Mouse (Mus musculus) c-Kit-negative CD71-positive TER-119-positive erythroid progenitor cells, embryonic 14.5 days (primary cell): ENCODE results near the gene Klhl21.
A peak's percentile ranks its signal among the peaks of the same experiment; 100 is the strongest.
"Not testable (repeated sequence)": the region's sequence is repeated elsewhere in the genome, so short reads cannot be mapped to it uniquely, and the experiment has no call there.

ENCODE experiments used
- DNase-seq: peaks from one replicate; pipeline ENCODE4 v3.0.0-alpha.2; 2013; ENCODE audit warnings: low read depth, low spot score

Klhl21 gene

GRCm38 (mm10) chr4:152021568-152022097, 13.0 kb downstream of the Klhl21 start:
- no peak for DNase-seq

- DNase-seq = no peak
Measured at GRCm38 (mm10) chr4:152022506-152022905, 13.9 kb downstream of the Klhl21 start.

DNA sequence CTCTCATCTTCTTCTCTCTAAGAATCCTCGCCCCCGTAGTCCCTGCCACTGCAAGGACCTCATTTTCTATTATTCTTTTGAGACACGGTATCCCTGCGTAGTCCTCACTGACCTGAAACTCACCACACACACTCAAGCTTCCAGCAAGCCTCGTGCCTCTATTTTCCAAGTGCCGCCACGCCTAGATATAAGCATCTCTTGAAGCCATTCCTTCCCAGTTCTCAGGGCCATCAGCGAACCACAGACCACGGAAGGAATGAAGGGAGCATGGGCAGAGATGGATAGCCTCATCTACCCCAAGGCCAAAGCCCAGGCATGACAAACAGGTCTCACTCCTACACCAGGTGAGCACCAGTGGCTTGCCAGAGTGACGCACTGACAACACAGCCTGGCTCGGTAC, 15.9 kb downstream of the Klhl21 start:
- no peak for DNase-seq

- DNase-seq = no peak
Measured at GRCm38 (mm10) chr4:152026751-152027508, 18.3 kb downstream of the Klhl21 start.

DNA sequence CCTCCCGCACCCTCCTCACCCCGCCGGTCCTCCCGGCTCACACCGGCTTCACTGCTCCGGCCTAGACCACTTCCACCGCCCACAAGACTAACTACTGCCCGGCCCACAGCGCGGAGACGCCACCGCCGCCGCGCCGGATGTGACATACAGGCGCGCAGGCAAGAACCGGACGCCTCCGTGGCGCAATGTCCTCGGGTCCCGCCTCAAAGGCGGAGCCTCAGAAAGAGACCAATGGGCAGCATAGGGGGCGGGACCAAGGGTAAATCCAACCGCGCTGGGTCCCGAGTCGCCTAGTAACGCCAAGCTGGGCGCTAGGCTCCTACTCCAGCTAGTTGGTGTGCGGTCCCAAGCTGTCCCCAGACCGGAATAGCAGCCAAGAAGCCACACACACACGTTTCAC, 18.9 kb downstream of the Klhl21 start, which contains the start of gene Zbtb48:
Gene Zbtb48, minus strand, starts transcription at position 148 of the 400 bp plus-strand sequence.
- peak; percentile 94 for DNase-seq

- DNase-seq = no peak
Measured at GRCm38 (mm10) chr4:152028456-152028855, 19.9 kb downstream of the Klhl21 start.

- DNase-seq = no peak
Measured at GRCm38 (mm10) chr4:152029087-152029486, 20.5 kb downstream of the Klhl21 start.

DNA sequence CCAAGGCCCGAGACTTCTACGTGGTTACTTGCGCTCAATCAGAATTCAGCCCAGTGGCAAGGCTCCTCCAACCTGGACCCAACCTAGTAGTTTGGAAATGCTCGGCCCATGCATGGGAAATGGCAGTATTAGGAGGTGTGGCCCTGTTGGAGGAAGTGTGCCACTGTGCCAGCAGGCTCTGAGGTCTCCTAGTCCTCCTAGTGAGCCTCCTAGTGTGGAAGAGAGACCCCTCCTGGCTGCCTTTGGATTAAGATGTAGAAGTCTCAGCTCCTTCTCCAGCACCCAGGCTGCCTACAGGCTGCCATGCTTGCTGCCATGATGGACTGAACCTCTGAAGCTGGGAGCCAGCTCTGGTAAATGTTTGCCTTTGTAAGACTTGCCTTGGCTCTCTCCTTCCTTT, 21.4 kb downstream of the Klhl21 start:
- no peak for DNase-seq

DNA sequence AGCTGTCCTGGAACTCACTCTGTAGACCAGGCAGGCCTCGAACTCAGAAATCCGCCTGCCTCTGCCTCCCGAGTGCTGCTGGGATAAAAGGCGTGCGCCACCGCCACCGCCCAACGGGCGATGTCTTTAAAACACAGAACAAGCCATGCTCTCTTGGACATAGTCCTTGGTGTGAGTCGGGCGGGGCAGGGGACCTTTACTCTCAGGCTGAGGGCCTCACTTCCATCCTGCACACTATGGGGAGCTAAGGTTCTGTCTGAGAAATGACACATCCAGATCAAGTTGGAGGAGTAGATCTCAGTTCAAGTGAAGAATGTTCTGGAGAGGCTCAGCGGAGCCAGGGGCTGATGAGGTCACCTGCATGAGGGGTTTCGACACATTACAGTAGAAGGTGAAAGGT, 24.3 kb downstream of the Klhl21 start:
- no peak for DNase-seq

- not testable (repeated sequence) for DNase-seq
Measured at GRCm38 (mm10) chr4:152036464-152036863, 27.9 kb downstream of the Klhl21 start.

GRCm38 (mm10) chr4:152038225-152038984, 29.8 kb downstream of the Klhl21 start, which contains the start of gene Tas1r1:
Tas1r1 (minus strand) TSS chr4:152038568.
- DNase-seq = no peak

DNA sequence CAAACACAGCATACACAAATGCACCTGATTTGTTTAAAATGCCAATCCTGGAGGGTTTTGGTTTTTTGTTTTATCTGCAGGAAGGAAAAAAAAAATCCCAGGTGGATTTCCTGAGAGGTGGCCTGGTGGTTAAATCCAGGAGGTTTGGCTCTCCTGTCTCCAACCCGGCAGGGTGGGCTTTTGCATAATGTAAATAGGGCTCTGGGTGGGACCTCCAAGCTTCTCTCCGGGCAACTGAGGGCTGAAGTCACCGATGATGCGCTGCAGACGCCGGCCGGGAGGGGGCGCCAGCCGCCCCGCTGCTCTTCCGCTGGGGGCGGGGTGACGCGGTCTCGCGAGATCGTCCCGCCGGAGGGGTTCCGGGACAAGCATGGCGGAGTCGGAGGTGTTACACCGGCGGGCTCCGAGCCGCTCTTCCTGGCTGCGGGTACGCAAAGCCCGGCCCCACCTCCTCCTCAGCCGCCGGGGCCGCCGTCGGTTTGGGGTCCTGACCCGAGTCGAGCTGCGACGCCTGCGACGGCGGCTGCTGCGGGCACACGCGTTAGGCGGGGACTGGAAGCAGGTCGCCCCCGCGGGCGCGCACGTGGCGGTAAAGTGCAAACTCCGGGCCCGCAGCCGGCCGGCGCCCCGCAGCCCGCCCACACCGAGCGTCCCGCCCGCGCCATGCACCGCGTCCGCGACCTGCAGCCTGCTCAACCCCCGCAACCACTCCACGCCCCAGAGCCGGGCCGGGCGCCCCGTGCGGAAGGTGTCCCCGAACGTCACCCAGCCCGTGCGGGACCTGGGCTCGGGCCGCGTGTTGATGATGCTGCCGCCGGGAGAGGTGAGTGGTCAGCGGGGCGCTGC, 30.6 kb downstream of the Klhl21 start, which contains the start of gene Nol9:
Gene Nol9, plus strand, starts transcription at position 337 of the 846 bp plus-strand sequence.
- peak; percentile 79 for DNase-seq

DNA sequence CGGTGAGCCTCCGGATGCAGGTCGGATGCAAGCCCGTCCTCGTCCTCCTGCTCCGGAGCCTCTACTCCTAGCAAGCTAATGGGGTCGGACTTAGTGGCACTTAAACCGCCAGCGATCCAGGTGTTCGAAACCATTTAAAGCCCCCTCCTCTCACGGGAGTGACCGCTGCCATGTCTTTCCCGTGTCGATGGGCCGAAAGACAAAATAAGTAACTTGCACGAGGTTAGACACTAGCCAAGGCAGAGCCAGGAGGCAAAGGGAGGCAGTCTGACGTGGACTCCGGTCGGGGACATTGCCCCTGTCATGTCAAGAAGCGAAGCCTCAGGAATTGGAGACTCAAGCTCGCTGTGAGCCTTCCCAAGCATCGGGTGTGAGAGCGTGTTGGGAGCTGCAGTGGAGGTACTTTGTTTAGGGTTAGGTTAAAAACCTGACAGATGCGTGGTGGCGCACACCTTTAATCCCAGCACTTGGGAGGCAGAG, 31.3 kb downstream of the Klhl21 start:
- DNase-seq = no peak

GRCm38 (mm10) chr4:152041924-152042641, 33.5 kb downstream of the Klhl21 start:
- no peak for DNase-seq

DNA sequence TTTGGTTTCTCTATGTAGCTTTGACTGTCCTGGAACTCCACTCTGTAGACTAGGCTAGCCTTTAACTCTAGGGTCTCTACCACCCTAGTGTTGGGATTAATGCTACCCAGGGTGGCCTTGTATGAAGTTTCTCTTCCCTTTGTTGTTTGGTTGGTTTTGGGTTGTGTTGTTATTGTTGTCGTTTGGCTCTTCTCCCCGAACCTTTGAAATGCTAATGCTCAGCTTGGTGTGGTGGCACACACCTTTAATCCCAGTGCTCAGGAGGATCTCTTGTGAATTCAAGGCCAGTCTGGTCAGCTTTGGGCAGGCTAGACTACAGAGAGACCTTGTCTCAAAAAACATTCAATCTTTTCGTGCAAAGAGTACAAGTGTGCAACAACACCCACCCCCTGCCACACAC, 34.6 kb downstream of the Klhl21 start:
- DNase-seq = no peak

DNA sequence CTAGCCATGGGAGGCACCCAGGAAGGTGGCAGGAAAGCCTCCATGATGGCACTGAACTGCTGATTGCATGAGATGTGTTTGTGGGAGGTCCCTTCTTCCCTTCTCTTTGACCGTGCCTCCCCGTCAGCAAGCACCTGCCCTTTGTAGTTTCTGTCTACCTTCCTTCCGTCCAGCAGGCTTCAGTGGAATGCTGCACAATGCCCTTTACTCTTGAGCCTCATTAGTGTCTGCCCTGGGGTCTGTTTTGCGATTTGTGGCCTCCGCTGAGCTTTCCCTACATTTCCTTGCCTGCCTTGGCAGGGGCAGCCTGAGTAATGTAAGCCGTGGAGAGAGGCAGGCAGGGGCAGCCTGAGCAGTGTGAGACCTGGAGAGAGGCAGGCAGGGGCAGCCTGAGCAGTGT, 36.0 kb downstream of the Klhl21 start:
- DNase-seq = no peak

- DNase-seq = no peak
Measured at GRCm38 (mm10) chr4:152062390-152063110, 53.9 kb downstream of the Klhl21 start.

GRCm38 (mm10) chr4:152067280-152067679, 58.7 kb downstream of the Klhl21 start:
- no peak for DNase-seq
